Comparison of ENCODE assay signal across 21 mouse cellular contexts in the genomic region with DNA sequence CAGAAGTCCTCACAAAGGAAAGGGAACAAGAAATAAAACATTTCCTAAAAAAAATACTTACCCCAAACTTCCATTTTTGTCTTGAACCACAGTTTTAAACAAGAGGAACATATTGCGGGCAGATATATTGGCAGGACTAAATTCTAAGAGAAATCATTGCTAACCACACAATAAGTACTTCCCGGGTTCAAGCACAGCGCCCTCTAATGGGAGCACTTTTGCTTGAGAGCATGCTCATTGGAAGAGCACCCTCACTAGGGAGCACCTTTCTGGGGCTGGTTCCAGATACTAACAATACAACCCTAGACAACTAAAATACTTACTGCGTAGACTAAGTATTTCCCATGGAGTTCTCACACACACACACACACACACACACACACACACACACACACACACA. TPM values are rescaled to one million over a fixed set of nuclear protein-coding genes. Genes with fewer than 3 reads are reported as not detected.
DNase-seq lines count a peak whose midpoint lies in the region; ATAC-seq and TF ChIP-seq lines count a peak whose summit lies in the region.
"Had no signal": no experiment of that assay in that cellular context is flagged by ENCODE, and none has a peak within 500 bp of the region (broad histone marks: within the 10 kb centered on the region; RNA-seq: fewer than 3 reads in every experiment).

No protein-coding gene starts in this region.

- no peaks in the 10 kb centered on the region for H3K36me3 ChIP-seq in lung, postnatal 0 days (ENCODE audit: insufficient read depth, low read length)
- no peaks in the 10 kb centered on the region for H3K36me3 ChIP-seq in intestine, embryonic 16.5 days (ENCODE audit: control insufficient read depth, insufficient read depth, low read length)
- H3K36me3 ChIP-seq: embryonic facial prominence, embryonic 12.5 days; forebrain, embryonic 15.5 days; heart, embryonic 13.5 days; hindbrain, embryonic 12.5 days had no signal

- no peak overlapping the region for H3K4me3 ChIP-seq in lung, postnatal 0 days (ENCODE audit: low read depth, low read length)
- H3K4me3 ChIP-seq in lung, adult 2 months (replicated peaks; ENCODE audit: extremely low read depth, low read depth, low read length): no peak overlapping the region
- H3K4me3 ChIP-seq in brown adipose tissue, adult 24 weeks (ENCODE audit: insufficient read depth, low read depth, low read length): no peak overlapping the region
- no peak overlapping the region for H3K4me3 ChIP-seq in intestine, embryonic 16.5 days (ENCODE audit: low read length)
- H3K4me3 ChIP-seq: embryonic facial prominence, embryonic 12.5 days; forebrain, embryonic 15.5 days; heart, embryonic 13.5 days; hindbrain, embryonic 12.5 days had no signal

- no peak overlapping the region for H3K27ac ChIP-seq in lung, postnatal 0 days (ENCODE audit: low read length)
- peak overlapping the region; percentile 39; the same call in 1 of the 2 replicates for H3K27ac ChIP-seq in brown adipose tissue, adult 24 weeks (replicated peaks; ENCODE audit: low read depth, low read length)
- H3K27ac ChIP-seq in intestine, embryonic 16.5 days (ENCODE audit: low read length): no peak overlapping the region
- H3K27ac ChIP-seq: embryonic facial prominence, embryonic 12.5 days; forebrain, embryonic 15.5 days; heart, embryonic 13.5 days; hindbrain, embryonic 12.5 days had no signal

- DNase-seq in layer of hippocampus, adult 11-12 months (ENCODE audit: low spot score): peak; percentile 19
- no peak for DNase-seq in layer of hippocampus, adult 8-10 months (ENCODE audit: low spot score in 2 of 2)
- no peak for DNase-seq in lung, postnatal 0 days (ENCODE audit: low spot score)
- no peak for DNase-seq in lung, adult 2 months
- peak; percentile 83 for DNase-seq in R1 (ENCODE audit: low read depth, low spot score)
- DNase-seq in testis, postnatal 14 days (ENCODE audit: low spot score): no peak
- DNase-seq: adrenal gland, adult 8-10 months; cerebellum, adult 2 months; cerebellum, postnatal 10 days; gastrocnemius, postnatal 14 days; heart, postnatal 36 days had no signal

- no peak for TF ChIP-seq EP300 in lung, postnatal 0 days (IDR thresholded peaks at IDR 0.05)

- no peaks in the 10 kb centered on the region for H3K9me3 ChIP-seq in lung, postnatal 0 days (ENCODE audit: low read length)
- H3K9me3 ChIP-seq in intestine, embryonic 16.5 days (ENCODE audit: control insufficient read depth, low read length): no peaks in the 10 kb centered on the region
- H3K9me3 ChIP-seq: embryonic facial prominence, embryonic 12.5 days; forebrain, embryonic 15.5 days; heart, embryonic 13.5 days; hindbrain, embryonic 12.5 days had no signal

- no peak for ATAC-seq in lung, postnatal 0 days
- ATAC-seq in intestine, embryonic 16.5 days: no peak
- ATAC-seq: forebrain, embryonic 15.5 days; hindbrain, embryonic 16.5 days; inflammation-experienced regulatory T-cells, adult 6 months; Patski had no signal

- peak overlapping the region; percentile 28; the same call in 1 of the 2 replicates for H3K4me2 ChIP-seq in lung, postnatal 0 days (replicated peaks; ENCODE audit: low read depth, low read length)
- no peak overlapping the region for H3K4me2 ChIP-seq in intestine, embryonic 16.5 days (ENCODE audit: low read depth, low read length)
- H3K4me2 ChIP-seq: embryonic facial prominence, embryonic 12.5 days; forebrain, embryonic 15.5 days had no signal

- no peak overlapping the region for H3K9ac ChIP-seq in lung, postnatal 0 days (replicated peaks; ENCODE audit: low read depth)
- H3K9ac ChIP-seq in intestine, embryonic 16.5 days (ENCODE audit: low read depth, low read length): no peak overlapping the region
- H3K9ac ChIP-seq: embryonic facial prominence, embryonic 12.5 days; forebrain, embryonic 15.5 days; heart, embryonic 13.5 days; hindbrain, embryonic 12.5 days had no signal

- no peak for TF ChIP-seq CTCF in lung, postnatal 0 days (IDR thresholded peaks at IDR 0.05)
- no peak for TF ChIP-seq CTCF in lung, adult 2 months (IDR thresholded peaks at IDR 0.05; ENCODE audit: insufficient read depth, low read length)

- no peaks in the 10 kb centered on the region for H3K4me1 ChIP-seq in lung, postnatal 0 days (ENCODE audit: insufficient read depth, low read depth, low read length)
- no peaks in the 10 kb centered on the region for H3K4me1 ChIP-seq in lung, adult 2 months (ENCODE audit: control insufficient read depth, insufficient read depth, low read length)
- H3K4me1 ChIP-seq in brown adipose tissue, adult 24 weeks (ENCODE audit: control insufficient read depth, insufficient read depth, insufficient read length, low read length): peaks cover 9% of the 10 kb centered on the region; the same call in 1 of the 2 replicates
- H3K4me1 ChIP-seq in intestine, embryonic 16.5 days (ENCODE audit: control insufficient read depth, insufficient read depth, low read length): no peaks in the 10 kb centered on the region
- H3K4me1 ChIP-seq: embryonic facial prominence, embryonic 12.5 days; forebrain, embryonic 15.5 days; hindbrain, embryonic 12.5 days had no signal

- no peaks in the 10 kb centered on the region for H3K27me3 ChIP-seq in lung, postnatal 0 days (replicated peaks; ENCODE audit: insufficient read depth, low read length)
- no peaks in the 10 kb centered on the region for H3K27me3 ChIP-seq in intestine, embryonic 16.5 days (replicated peaks; ENCODE audit: control insufficient read depth, insufficient read depth, low read length)
- H3K27me3 ChIP-seq: embryonic facial prominence, embryonic 12.5 days; forebrain, embryonic 15.5 days; heart, embryonic 13.5 days; hindbrain, embryonic 12.5 days; Patski had no signal

- WGBS in lung, postnatal 0 days: 76% methylated on average over 4 of the region's 4 CpGs
- WGBS in lung, adult 2 months: 82% methylated on average over 4 of the region's 4 CpGs
- WGBS in intestine, embryonic 16.5 days: 79% methylated on average over 4 of the region's 4 CpGs

- TF ChIP-seq POLR2A in lung, adult 2 months (IDR thresholded peaks at IDR 0.05; ENCODE audit: borderline replicate concordance, extremely low read depth, low read depth, low read length): no peak

RNA-seq across cellular contexts. Expression of gene Fermt2, which starts 22.5 kb away (rescaled TPM):
- total RNA-seq in layer of hippocampus, adult 8-10 months (2022): 100 to 1,000 TPM in 3 of 4 experiments, 10 to 100 TPM in 1; 94.1 to 107 (median 101) TPM
- polyA plus RNA-seq in lung, postnatal 0 days (2015; fragmentation: Nextera tagmentation; extraction: Ambion mirVana): 362 and 383 TPM in 2 replicates
- polyA plus RNA-seq in lung, adult 2 months (2012; rRNA removed): 86.3 and 127 TPM in 2 replicates
- 69.7 and 110 TPM in 2 replicates for polyA plus RNA-seq in brown adipose tissue, adult 24 weeks (2012; ENCODE audit: insufficient read depth, insufficient read length, missing spikeins)
- 142 and 152 TPM in 2 replicates for polyA plus RNA-seq in intestine, embryonic 16.5 days (2015; fragmentation: Nextera tagmentation; extraction: Ambion mirVana)
- total RNA-seq: granulocyte monocyte progenitor cell, adult 5-6 weeks had no signal
- polyA plus RNA-seq: inflammation-experienced regulatory T-cells, adult 6 months had no signal

Comparison
In these comparisons a context has a peak if more than half of its experiments do, and no peak if none do; other contexts are left out.
1. DNase-seq: peak in layer of hippocampus, adult 11-12 months (single experiment) and R1 (single experiment); none in layer of hippocampus, adult 8-10 months (0 of 2), lung, postnatal 0 days (single experiment), lung, adult 2 months (single experiment) and testis, postnatal 14 days (single experiment).